Mouse (Mus musculus) intestine, postnatal 0 days (tissue): ENCODE measurements around the gene Cemip2. TPM values are rescaled to one million over a fixed set of nuclear protein-coding genes. Genes with fewer than 3 reads are reported as not detected.

Experiments used
- ATAC-seq: fragments of 200-750 bp; cut with Nextera tagmentation; 2 replicates; pipeline ENCODE4 v1.8.0; 2017; ENCODE audit warnings: mild to moderate bottlenecking, moderate TSS enrichment, moderate library complexity
- H3K27ac ChIP-seq: fragments of 300-500 bp; sonication (generic); 2 replicates; pipeline ENCODE4 v1.5.1; 2014; ENCODE audit warnings: mild to moderate bottlenecking, low read depth, low read length, moderate library complexity
- H3K27me3 ChIP-seq: fragments of 300-500 bp; sonication (generic); replicated peaks from 2 replicates; pipeline ENCODE4 v1.6.1; 2014; ENCODE audit warnings: low read length, mixed read lengths; ENCODE audit not compliant: control insufficient read depth, insufficient read depth
- H3K36me3 ChIP-seq: fragments of 300-500 bp; sonication (generic); 2 replicates; pipeline ENCODE4 v1.6.1; 2014; ENCODE audit warnings: mild to moderate bottlenecking, moderate library complexity; ENCODE audit not compliant: control insufficient read depth, insufficient read depth
- H3K4me1 ChIP-seq: fragments of 300-500 bp; sonication (generic); replicated peaks from 2 replicates; pipeline ENCODE4 v1.6.1; 2014; ENCODE audit warnings: antibody characterized with exemption, low read length, mixed read lengths; ENCODE audit not compliant: control insufficient read depth, insufficient read depth
- H3K4me2 ChIP-seq: fragments of 300-500 bp; sonication (generic); replicated peaks from 2 replicates; pipeline ENCODE4 v1.6.1; 2014; ENCODE audit warnings: low read depth, mild to moderate bottlenecking, moderate library complexity
- H3K4me3 ChIP-seq: fragments of 300-500 bp; sonication (generic); 2 replicates; pipeline ENCODE4 v1.5.1; 2014; ENCODE audit warnings: low read depth, low read length
- H3K9ac ChIP-seq: fragments of 300-500 bp; sonication (generic); 2 replicates; pipeline ENCODE4 v1.6.1; 2014; ENCODE audit warnings: mild to moderate bottlenecking, low read depth, low read length
- H3K9me3 ChIP-seq: fragments of 300-500 bp; sonication (generic); 2 replicates; pipeline ENCODE4 v1.6.1; 2016; ENCODE audit warnings: mixed run types; ENCODE audit not compliant: control insufficient read depth
- CTCF ChIP-seq: sonication (generic); IDR thresholded peaks from 2 replicates; pipeline ENCODE4 v1.5.1; 2016; ENCODE audit warnings: low read depth, mild to moderate bottlenecking, control low read depth, antibody characterized with exemption, moderate library complexity
- WGBS: fragments of 180-500 bp; shearing (Covaris S2); extraction: QIAGEN DNeasy Blood & Tissue Kit; methylation state at CpG from one replicate; pipeline ENCODE4 v1.1.7; 2014; 5-methylcytosine and 5-hydroxymethylcytosine counted together
- polyA plus RNA-seq: library from polyadenylated mRNA; unstranded; fragments of >200 nt; fragmentation: Nextera tagmentation; extraction: Ambion mirVana; gene quantifications from 2 replicates; pipeline ENCODE4 v1.2.1, GENCODE M21; 2015

Cemip2 gene
- polyA plus RNA-seq, 1 experiment from 2014 or later, result 3.3 TPM

DNA sequence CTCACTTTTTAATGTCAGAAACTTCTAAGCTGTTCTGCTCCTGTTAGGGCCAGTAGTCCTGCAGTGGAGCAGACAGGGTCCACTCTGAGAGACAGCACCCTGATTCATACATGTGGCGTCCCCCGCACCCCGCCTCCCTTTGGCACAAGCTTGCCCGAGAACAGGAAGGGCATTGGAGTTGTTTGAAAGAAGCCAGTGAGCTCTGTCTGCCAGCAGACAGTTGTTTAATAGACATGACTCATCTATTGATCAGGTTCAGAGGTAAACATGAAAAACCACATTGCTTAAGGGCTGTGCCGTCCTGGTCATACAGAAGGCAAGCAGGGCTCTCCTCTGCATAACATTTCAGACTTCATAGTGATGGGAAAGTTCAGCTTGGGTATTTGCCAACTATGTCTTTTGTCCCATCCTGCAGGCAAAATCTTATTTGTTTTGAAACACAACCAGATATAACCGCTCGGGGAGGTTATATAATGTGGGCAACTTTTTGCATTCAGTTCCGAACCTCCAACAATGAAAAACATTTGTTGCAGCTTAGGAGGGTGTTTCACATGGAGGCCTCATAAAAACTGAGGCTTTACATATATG lies 36.4 kb downstream of the Cemip2 start:
- Histone ChIP-seq H3K9me3 (no peaks in the 10 kb centered on the region), H3K4me1 (no peaks in the 10 kb centered on the region), H3K27me3 (no peaks in the 10 kb centered on the region), H3K27ac (no peak overlapping the region), H3K4me2 (no peak overlapping the region), H3K4me3 (no peak overlapping the region), H3K9ac (no peak overlapping the region), H3K36me3 (peaks cover 52% of the 10 kb centered on the region)
- no peak for ATAC-seq
- 67% methylated on average over 8 of the region's 8 CpGs for WGBS
- TF ChIP-seq CTCF, result no peak

DNA sequence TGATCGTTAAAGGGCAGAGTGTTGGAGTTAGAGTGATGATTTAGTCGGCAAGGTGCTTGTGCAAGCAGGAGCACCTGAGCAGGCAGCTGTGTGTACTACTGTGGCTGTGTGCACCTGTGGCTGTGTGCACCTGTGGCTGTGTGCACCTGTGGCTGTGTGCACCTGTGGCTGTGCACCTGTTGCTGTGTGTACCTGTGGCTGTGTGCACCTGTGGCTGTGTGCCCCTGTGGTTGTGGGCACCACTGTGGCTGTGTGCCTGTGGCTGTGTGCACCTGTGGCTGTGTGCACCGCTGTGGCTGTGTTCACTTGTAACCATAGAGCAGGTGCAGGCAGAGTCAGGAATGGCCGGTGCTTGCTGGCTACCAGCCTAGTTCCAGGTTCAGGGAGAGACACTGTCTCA lies 38.1 kb downstream of the Cemip2 start:
- H3K27ac ChIP-seq, result no peak overlapping the region
- no peak overlapping the region for H3K4me2 ChIP-seq
- H3K27me3 ChIP-seq, result no peaks in the 10 kb centered on the region
- H3K9me3 ChIP-seq, result no peaks in the 10 kb centered on the region
- no peak for ATAC-seq
- no peak overlapping the region for H3K4me3 ChIP-seq
- no peaks in the 10 kb centered on the region for H3K4me1 ChIP-seq
- no peak for TF ChIP-seq CTCF
- no peak overlapping the region for H3K9ac ChIP-seq
- WGBS, result 92% methylated on average over 4 of the region's 4 CpGs
- H3K36me3 ChIP-seq, result peaks cover 44% of the 10 kb centered on the region

DNA sequence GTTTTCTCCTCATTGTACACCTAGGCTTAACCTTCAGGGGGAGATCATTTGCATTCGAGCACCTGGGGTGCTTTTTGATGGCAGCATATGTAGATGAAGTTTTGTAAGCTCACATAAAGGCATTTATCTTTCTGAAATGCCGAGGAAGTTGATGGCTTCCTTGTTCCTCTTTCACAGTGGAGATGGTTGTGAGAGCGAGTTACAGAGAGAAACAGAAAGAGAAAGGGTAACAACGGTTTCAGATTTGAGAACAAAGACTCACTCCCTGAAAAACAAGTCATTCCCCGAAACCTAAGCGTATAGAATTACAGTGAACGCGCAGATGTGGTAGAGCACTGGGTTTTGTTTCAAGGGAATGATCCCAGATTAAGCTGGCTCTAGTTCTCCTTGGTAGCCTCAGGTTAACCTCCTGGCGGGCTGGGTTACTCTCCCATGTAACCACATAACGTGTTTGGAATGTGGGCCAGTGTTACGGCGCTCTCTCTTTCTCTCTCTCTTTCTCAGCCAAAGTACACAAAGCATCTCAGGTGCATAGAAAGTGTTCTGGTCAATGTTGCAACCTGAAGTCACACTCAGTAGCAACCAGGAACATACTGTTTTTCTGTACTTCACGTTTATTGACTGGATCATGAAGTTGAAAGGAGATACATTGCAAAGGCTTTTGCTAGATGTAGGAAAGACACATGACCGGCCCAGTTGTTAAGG lies 40.0 kb downstream of the Cemip2 start:
- 90% methylated on average over 14 of the region's 14 CpGs for WGBS
- TF ChIP-seq CTCF, result no peak

DNA sequence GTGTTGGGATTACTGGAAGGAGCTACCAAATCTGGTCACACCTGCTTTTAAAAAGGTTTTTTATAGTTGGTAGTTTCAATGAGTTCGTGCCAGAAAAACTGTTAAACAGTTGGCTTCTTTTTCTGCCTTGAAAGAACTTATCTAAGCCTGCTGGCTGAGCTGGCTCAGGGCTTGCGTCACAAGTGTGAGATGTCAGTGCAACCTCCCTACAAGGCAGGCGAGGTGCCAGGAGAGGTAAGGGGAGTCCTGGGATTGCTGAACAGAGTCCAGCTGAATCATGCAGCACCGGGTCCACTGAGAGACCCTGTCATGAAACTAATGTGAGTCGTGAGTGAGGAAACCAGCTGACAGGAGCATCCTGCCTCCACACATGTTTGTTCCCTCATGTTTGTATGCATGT lies 41.4 kb downstream of the Cemip2 start:
- no peak for ATAC-seq
- TF ChIP-seq CTCF, result no peak
- no peaks in the 10 kb centered on the region for H3K4me1 ChIP-seq
- no peaks in the 10 kb centered on the region for H3K27me3 ChIP-seq
- H3K9me3 ChIP-seq, result no peaks in the 10 kb centered on the region
- H3K4me2 ChIP-seq, result no peak overlapping the region
- H3K36me3 ChIP-seq, result peaks cover 28% of the 10 kb centered on the region
- no peak overlapping the region for H3K27ac ChIP-seq
- no peak overlapping the region for H3K9ac ChIP-seq
- 60% methylated on average over 5 of the region's 5 CpGs for WGBS
- H3K4me3 ChIP-seq, result no peak overlapping the region

More for the DNA sequence above, 40.0 kb downstream of the Cemip2 start:
- no peak overlapping the region for H3K4me3 ChIP-seq
- no peak overlapping the region for H3K27ac ChIP-seq
- H3K4me2 ChIP-seq, result no peak overlapping the region
- H3K9me3 ChIP-seq, result no peaks in the 10 kb centered on the region
- no peaks in the 10 kb centered on the region for H3K27me3 ChIP-seq
- ATAC-seq, result no peak
- peaks cover 28% of the 10 kb centered on the region for H3K36me3 ChIP-seq
- no peaks in the 10 kb centered on the region for H3K4me1 ChIP-seq
- no peak overlapping the region for H3K9ac ChIP-seq

DNA sequence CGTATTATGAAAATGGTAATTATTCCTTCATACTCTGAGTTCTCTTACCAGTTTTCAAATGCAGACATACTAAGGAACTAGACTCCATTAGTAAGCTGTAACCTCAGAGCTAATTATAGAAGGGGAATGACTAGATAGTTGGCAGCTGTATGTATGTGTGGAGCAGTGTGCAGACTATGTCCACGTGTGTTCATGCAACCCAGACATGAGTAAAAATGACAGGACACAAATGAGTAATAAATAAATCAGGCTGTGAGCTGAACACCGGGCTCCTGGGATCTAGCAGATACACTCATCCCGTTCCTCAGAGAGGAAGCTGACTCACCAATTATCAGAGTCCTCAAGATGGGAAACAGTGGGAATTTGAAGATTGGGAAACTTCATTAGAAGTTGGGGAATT lies 42.0 kb downstream of the Cemip2 start:
- Histone ChIP-seq H3K27ac (no peak overlapping the region), H3K9me3 (no peaks in the 10 kb centered on the region), H3K36me3 (peaks cover 28% of the 10 kb centered on the region), H3K27me3 (no peaks in the 10 kb centered on the region), H3K4me3 (no peak overlapping the region), H3K9ac (no peak overlapping the region), H3K4me2 (no peak overlapping the region), H3K4me1 (no peaks in the 10 kb centered on the region)
- no peak for TF ChIP-seq CTCF
- WGBS, result 68% methylated on average over 4 of the region's 4 CpGs
- ATAC-seq, result no peak

DNA sequence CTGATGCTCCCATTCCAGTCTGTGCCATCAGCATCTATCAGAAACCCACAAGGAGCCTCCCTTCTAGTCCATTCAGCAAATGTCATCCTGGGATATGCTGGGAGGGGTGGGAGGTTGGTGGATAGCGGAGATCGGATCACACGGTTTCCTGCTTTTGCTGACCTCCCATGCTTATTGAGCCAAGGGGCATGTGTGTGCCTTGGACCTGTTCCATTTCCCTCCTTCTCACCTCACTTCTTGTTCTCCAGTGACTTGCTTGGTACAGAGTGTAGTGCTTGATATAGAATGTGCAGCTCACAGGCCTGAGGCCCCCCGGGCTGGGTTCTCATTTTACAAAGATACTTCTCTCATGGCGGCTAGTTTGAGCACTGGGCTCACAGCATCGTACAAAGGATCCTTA lies 43.7 kb downstream of the Cemip2 start:
- Histone ChIP-seq H3K36me3 (peaks cover 28% of the 10 kb centered on the region), H3K9me3 (no peaks in the 10 kb centered on the region), H3K4me1 (no peaks in the 10 kb centered on the region), H3K27me3 (no peaks in the 10 kb centered on the region), H3K27ac (no peak overlapping the region), H3K4me2 (no peak overlapping the region), H3K4me3 (no peak overlapping the region), H3K9ac (no peak overlapping the region)
- TF ChIP-seq CTCF, result no peak
- 93% methylated on average over 6 of the region's 6 CpGs for WGBS
- ATAC-seq, result no peak
